Mouse (Mus musculus) limb, embryonic 10.5 days (tissue): ENCODE measurements at regions not wholly inside any gene's neighbourhood (a gene's known extent, or its start where the extent isn't known, plus 50 kb on each side); places are given as distances from the start of the nearest gene placed in this dataset.

Source experiments
- DNase-seq: peaks from one replicate; pipeline ENCODE4 v3.0.0-alpha.2; 2017; ENCODE audit warnings: low spot score
- H3K27ac ChIP-seq: fragments of 300-500 bp; sonication (generic); 2 replicates; pipeline ENCODE4 v1.5.1; 2016; ENCODE audit warnings: mild to moderate bottlenecking
- H3K27me3 ChIP-seq: fragments of 300-500 bp; sonication (generic); 2 replicates; pipeline ENCODE4 v1.6.1; 2016; ENCODE audit warnings: low read depth, mild to moderate bottlenecking; ENCODE audit not compliant: poor library complexity, severe bottlenecking
- H3K36me3 ChIP-seq: fragments of 300-500 bp; sonication (generic); 2 replicates; pipeline ENCODE4 v1.6.1; 2016; ENCODE audit warnings: mild to moderate bottlenecking, moderate library complexity
- H3K4me1 ChIP-seq: fragments of 300-500 bp; sonication (generic); 2 replicates; pipeline ENCODE4 v1.6.1; 2016
- H3K4me3 ChIP-seq: fragments of 300-500 bp; sonication (generic); 2 replicates; pipeline ENCODE4 v1.5.1; 2016; ENCODE audit warnings: mild to moderate bottlenecking, moderate library complexity
- H3K9me3 ChIP-seq: fragments of 300-500 bp; sonication (generic); replicated peaks from 2 replicates; pipeline ENCODE4 v1.6.1; 2016; ENCODE audit warnings: mild to moderate bottlenecking
- WGBS: fragments of 180-500 bp; shearing (Covaris S2); methylation state at CpG from one replicate; pipeline ENCODE4 v1.1.7; 2016; 5-methylcytosine and 5-hydroxymethylcytosine counted together

DNA sequence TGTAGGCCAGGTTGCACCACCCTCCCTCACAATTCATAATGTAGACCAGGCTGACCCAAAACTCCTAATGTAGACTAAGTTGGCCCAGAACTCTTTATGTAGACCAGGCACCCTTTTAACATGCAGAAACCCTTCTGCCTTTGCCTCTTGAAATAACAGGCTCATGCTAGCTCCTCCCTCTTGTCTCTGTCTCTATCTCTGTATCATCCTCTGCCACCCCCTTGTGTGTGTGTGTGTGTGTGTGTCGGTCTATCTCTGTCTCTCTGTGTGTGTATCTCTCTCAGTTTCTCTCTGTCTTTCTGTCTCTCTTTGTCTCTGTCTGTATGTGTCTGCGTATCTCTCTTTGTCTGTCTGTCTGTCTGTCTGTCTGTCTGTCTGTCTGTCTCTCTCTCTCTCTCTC, 51.5 kb upstream of the Otos start:
- 94% methylated on average over 2 of the region's 2 CpGs for WGBS
- Histone ChIP-seq H3K27me3 (0 out of 2 replicates have a peak, but pooled peaks cover 3% of the 10 kb centered on the region), H3K9me3 (no peaks in the 10 kb centered on the region), H3K4me3 (no peak overlapping the region), H3K36me3 (no peaks in the 10 kb centered on the region), H3K27ac (no peak overlapping the region), H3K4me1 (peaks cover 26% of the 10 kb centered on the region)
- DNase-seq, result no peak

- DNase-seq, result no peak
- WGBS, result 20% methylated on average over 6 of the region's 6 CpGs
- no peaks in the 10 kb centered on the region for H3K9me3 ChIP-seq
- no peak overlapping the region for H3K4me3 ChIP-seq
- H3K36me3 ChIP-seq, result no peaks in the 10 kb centered on the region
- 0 out of 2 replicates have a peak, but pooled peaks cover 3% of the 10 kb centered on the region for H3K27me3 ChIP-seq
- no peak overlapping the region for H3K27ac ChIP-seq
- H3K4me1 ChIP-seq, result peaks cover 26% of the 10 kb centered on the region
These were observed 51.1 kb upstream of the Otos start for GRCm38 (mm10) chr1:92699697-92700096.

- Histone ChIP-seq H3K9me3 (no peaks in the 10 kb centered on the region), H3K27me3 (0 out of 2 replicates have a peak, but pooled peaks cover 3% of the 10 kb centered on the region), H3K4me3 (peak overlapping the region; percentile 8; the same call in 1 of the 2 replicates), H3K4me1 (peaks cover 26% of the 10 kb centered on the region), H3K36me3 (no peaks in the 10 kb centered on the region), H3K27ac (no peak overlapping the region; the same call in 1 of the 2 replicates)
- DNase-seq, result no peak
- WGBS, result 3% methylated on average over 9 of the region's 9 CpGs
These were observed 50.4 kb upstream of the Otos start for GRCm38 (mm10) chr1:92699048-92699447.

DNA sequence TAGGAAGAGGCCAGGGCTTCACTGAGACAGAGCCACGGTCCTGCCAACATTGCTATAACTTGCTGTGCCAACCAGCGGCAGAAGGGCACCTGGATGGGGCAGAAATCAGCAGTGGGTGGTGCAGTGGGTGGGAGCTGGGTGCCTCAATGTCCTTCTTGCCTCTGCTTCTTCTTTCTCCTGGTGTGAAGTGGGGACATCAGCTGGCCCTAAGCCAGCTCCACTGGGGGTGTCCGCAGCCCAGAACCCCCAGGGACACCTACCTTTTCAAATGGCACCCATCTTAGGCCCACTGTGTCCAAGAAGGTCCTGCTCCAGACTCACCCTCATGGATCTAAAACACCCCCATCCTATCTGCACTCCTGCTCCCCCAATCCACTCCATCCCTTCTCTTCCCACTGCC, 49.9 kb upstream of the Otos start:
- Histone ChIP-seq H3K9me3 (no peaks in the 10 kb centered on the region), H3K27ac (no peak overlapping the region), H3K27me3 (0 out of 2 replicates have a peak, but pooled peaks cover 3% of the 10 kb centered on the region), H3K4me1 (peaks cover 24% of the 10 kb centered on the region), H3K36me3 (no peaks in the 10 kb centered on the region), H3K4me3 (no peak overlapping the region)
- 89% methylated on average over 3 of the region's 3 CpGs for WGBS
- DNase-seq, result no peak
